Mouse (Mus musculus): ENCODE measurements at regions not wholly inside any gene's neighbourhood (a gene's known extent, or its start where the extent isn't known, plus 50 kb on each side); places are given as distances from the start of the nearest gene placed in this dataset.

DNA sequence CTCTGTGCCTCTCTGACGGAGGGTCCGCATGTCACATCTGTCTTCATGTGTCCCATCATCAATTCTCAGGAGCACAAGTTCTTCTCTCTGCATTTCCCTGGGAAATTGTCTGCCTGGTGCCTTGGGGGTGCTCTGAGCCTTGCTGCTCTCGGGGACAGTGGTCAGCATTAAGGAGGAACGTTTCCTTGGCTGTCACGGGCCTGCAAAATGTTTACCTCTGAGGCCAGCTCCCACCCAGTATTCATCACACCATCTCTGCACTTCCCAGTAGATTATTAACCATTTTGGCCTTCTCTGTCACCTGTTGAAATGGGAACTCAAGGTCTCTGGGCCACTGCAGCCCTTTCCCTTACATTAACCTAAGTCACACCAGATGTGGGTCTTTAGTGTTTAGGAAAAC, 219.8 kb upstream of the Spag17 start:
- Histone ChIP-seq H3K4me1 (ENCODE audit: control insufficient read depth, insufficient read depth, low read length) (no peaks in the 10 kb centered on the region), H3K27me3 (ENCODE audit: control insufficient read depth, insufficient read depth, low read length) (no peaks in the 10 kb centered on the region), H3K27ac (ENCODE audit: low read length) (no peak overlapping the region), H3K4me2 (ENCODE audit: low read depth, low read length) (no peak overlapping the region), H3K36me3 (ENCODE audit: control insufficient read depth, insufficient read depth) (no peaks in the 10 kb centered on the region), H3K9me3 (replicated peaks; ENCODE audit: control insufficient read depth, low read length) (no peaks in the 10 kb centered on the region), H3K4me3 (ENCODE audit: low read length) (no peak overlapping the region), H3K9ac (ENCODE audit: low read length) (no peak overlapping the region)
- ATAC-seq (replicated peaks; ENCODE audit: extremely low read depth, insufficient read depth, low FRiP score), result no peak
- WGBS, result 71% methylated on average over 5 of the region's 5 CpGs

DNA sequence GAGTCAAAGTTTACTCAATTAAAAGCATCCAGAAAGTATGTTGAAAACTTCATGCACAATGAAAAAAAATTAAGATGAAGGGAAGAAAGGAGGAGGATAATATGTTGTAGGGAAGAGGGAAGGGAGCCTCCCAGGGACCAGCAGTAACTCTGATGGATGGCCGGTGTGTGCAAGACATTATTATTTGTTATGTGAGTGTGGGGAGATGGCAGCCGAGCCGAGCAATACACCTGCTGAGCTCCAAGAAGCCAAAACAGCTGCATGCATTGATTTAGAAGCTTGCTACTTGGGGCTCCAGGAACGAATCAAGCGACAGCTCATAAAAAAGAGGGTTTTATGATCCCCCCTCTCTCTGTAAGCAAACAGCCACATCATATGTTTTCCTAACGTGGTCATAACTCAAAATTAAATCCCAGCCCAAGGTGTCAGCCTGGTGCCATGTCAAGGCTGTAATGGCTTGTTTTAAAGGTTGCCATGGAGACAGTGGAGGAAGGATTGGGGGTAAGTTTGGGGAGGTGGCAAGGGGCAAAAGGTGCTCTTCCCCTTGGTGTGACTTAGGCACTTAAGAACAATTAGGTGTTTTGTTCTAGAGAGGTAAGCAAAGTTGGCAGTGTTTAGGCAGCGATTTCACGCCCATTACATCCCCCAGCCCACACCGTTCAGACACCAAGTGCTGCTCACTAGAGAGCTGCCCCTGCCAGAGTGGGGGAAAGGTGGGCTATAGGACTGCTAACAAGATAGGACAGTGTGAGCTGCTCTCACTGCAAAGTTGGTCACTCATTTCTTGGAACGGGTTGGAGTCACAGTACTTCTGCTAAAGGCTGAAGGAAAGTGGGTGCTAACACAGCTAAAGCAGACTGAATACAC, 219.1 kb upstream of the Spag17 start:
- H3K27ac ChIP-seq (ENCODE audit: low read length), result no peak overlapping the region
- no peaks in the 10 kb centered on the region for H3K9me3 ChIP-seq (replicated peaks; ENCODE audit: control insufficient read depth, low read length)
- H3K36me3 ChIP-seq (ENCODE audit: control insufficient read depth, insufficient read depth), result no peaks in the 10 kb centered on the region
- no peaks in the 10 kb centered on the region for H3K27me3 ChIP-seq (ENCODE audit: control insufficient read depth, insufficient read depth, low read length)
- no peak for ATAC-seq (replicated peaks; ENCODE audit: extremely low read depth, insufficient read depth, low FRiP score)
- no peak overlapping the region for H3K4me3 ChIP-seq (ENCODE audit: low read length)
- no peaks in the 10 kb centered on the region for H3K4me1 ChIP-seq (ENCODE audit: control insufficient read depth, insufficient read depth, low read length)
- no peak overlapping the region for H3K4me2 ChIP-seq (ENCODE audit: low read depth, low read length)
- WGBS, result 52% methylated on average over 10 of the region's 10 CpGs
- no peak overlapping the region for H3K9ac ChIP-seq (ENCODE audit: low read length)

DNA sequence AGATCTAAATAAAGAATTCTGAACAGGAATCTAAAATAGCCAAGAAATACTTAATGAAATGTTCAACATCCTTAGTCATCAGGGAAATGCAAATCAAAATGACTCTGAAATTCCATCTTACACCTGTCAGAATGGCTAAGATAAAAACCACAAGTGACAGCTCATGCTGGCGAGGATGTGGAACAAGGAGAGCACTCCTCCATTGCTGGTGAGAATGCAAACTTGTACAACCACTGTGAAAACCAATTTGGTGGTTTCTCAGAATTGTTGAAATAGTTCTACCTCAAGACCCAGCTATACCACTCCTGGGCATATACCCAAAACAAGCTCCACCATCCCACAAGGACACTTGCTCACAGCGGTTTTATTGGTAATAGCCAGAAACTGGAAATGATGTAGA, 211.1 kb upstream of the Spag17 start:
- Histone ChIP-seq H3K9me3 (replicated peaks; ENCODE audit: control insufficient read depth, low read length) (no peaks in the 10 kb centered on the region), H3K27ac (ENCODE audit: low read length) (no peak overlapping the region), H3K4me1 (ENCODE audit: control insufficient read depth, insufficient read depth, low read length) (no peaks in the 10 kb centered on the region), H3K4me2 (ENCODE audit: low read depth, low read length) (no peak overlapping the region), H3K4me3 (ENCODE audit: low read length) (no peak overlapping the region), H3K9ac (ENCODE audit: low read length) (no peak overlapping the region), H3K27me3 (ENCODE audit: control insufficient read depth, insufficient read depth, low read length) (no peaks in the 10 kb centered on the region), H3K36me3 (ENCODE audit: control insufficient read depth, insufficient read depth) (no peaks in the 10 kb centered on the region)
- no peak for ATAC-seq (replicated peaks; ENCODE audit: extremely low read depth, insufficient read depth, low FRiP score)
- 77% methylated on average over 2 of the region's 2 CpGs for WGBS

DNA sequence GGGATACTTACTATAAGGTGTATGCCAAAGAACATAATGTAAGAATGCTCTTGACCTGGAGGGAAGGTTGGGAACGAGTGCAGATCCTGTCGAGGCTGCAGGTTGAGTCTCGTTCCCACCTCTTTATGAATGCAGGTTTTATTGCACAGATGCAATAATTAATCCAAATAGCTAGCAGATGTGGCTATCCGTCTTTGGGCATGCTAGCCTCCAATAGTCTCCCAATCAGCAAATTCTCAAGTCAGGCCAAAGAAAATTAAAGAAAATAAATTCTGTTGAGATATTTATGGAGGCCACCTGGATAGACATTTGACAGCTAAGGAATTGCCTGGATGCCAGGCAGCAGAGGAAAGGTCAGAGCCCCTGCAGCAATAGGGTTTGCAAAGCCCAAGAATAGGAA, 175.7 kb upstream of the Spag17 start:
- Histone ChIP-seq H3K9ac (ENCODE audit: low read length) (no peak overlapping the region), H3K4me3 (ENCODE audit: low read length) (no peak overlapping the region), H3K4me2 (ENCODE audit: low read depth, low read length) (no peak overlapping the region), H3K36me3 (ENCODE audit: control insufficient read depth, insufficient read depth) (no peaks in the 10 kb centered on the region), H3K27ac (ENCODE audit: low read length) (no peak overlapping the region), H3K27me3 (ENCODE audit: control insufficient read depth, insufficient read depth, low read length) (no peaks in the 10 kb centered on the region), H3K4me1 (ENCODE audit: control insufficient read depth, insufficient read depth, low read length) (no peaks in the 10 kb centered on the region), H3K9me3 (replicated peaks; ENCODE audit: control insufficient read depth, low read length) (no peaks in the 10 kb centered on the region)
- 77% methylated on average over 4 of the region's 4 CpGs for WGBS
- no peak for ATAC-seq (replicated peaks; ENCODE audit: extremely low read depth, insufficient read depth, low FRiP score)

DNA sequence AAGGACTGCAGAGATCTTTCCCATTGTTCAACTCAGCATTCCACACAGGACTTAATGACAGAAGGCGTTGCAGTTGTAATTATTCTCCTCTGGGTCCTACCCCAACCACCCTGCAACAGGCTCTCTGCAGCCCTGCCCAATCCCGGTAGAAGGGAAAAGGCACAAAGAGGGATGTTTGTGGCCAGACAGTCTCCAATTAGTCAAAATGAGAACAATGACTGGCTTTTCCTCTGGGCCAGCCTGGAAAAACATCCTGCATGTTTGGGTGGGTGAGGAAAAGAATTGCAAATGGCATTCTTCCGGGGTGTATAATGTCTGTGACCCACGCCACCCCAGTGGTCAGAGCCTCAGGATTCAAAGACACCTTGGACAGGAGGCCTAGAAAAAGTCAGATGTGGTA, 168.8 kb upstream of the Spag17 start:
- no peaks in the 10 kb centered on the region for H3K36me3 ChIP-seq (ENCODE audit: control insufficient read depth, insufficient read depth)
- H3K27me3 ChIP-seq (ENCODE audit: control insufficient read depth, insufficient read depth, low read length), result no peaks in the 10 kb centered on the region
- no peak overlapping the region for H3K4me3 ChIP-seq (ENCODE audit: low read length)
- no peak overlapping the region for H3K27ac ChIP-seq (ENCODE audit: low read length)
- no peak for ATAC-seq (replicated peaks; ENCODE audit: extremely low read depth, insufficient read depth, low FRiP score)
- no peaks in the 10 kb centered on the region for H3K4me1 ChIP-seq (ENCODE audit: control insufficient read depth, insufficient read depth, low read length)
- WGBS, result 48% methylated on average over 4 of the region's 4 CpGs
- no peaks in the 10 kb centered on the region for H3K9me3 ChIP-seq (replicated peaks; ENCODE audit: control insufficient read depth, low read length)
- no peak overlapping the region for H3K4me2 ChIP-seq (ENCODE audit: low read depth, low read length)
- H3K9ac ChIP-seq (ENCODE audit: low read length), result no peak overlapping the region

DNA sequence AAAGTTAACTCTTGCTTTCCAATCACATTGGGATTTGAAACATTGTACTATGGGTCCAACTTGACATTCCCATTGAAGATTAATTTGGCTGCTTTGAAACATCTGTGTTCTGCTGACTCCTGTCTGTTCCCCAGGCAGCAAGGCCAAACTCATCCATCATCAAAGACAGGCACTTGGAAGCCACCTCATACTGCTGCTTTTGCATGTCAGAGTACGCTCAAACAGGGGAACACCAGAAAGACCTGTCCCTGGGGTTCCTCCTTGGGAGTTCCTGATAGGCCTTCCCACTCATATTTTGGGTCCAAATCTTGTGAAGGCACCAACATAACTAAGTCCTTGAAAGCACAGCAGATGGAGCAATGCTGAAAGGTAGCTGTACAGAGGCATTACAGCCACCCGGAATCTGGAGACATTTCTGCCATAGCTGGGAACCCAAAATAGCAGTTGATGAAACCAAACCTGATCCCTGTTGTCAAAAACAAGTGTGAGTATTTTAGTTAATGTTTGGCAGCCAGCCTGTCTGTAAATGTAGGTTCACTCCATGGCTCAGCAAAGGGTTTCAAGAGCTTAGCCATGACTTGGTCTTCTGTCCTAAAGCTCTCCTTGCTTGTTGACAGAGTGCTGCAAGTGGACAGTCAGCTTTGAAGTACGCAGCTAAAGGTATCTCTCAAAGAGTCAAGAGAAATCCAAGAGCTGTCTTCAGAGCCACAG, 147.0 kb upstream of the Spag17 start:
- H3K4me1 ChIP-seq (ENCODE audit: control insufficient read depth, insufficient read depth, low read length), result peaks cover 9% of the 10 kb centered on the region
- H3K9ac ChIP-seq (ENCODE audit: low read length), result no peak overlapping the region
- peak overlapping the region; percentile 61 for H3K27ac ChIP-seq (ENCODE audit: low read length)
- H3K4me3 ChIP-seq (ENCODE audit: low read length), result no peak overlapping the region
- H3K4me2 ChIP-seq (ENCODE audit: low read depth, low read length), result no peak overlapping the region
- H3K27me3 ChIP-seq (ENCODE audit: control insufficient read depth, insufficient read depth, low read length), result no peaks in the 10 kb centered on the region; the same call in 1 of the 2 replicates
- no peaks in the 10 kb centered on the region for H3K9me3 ChIP-seq (replicated peaks; ENCODE audit: control insufficient read depth, low read length)
- peak; percentile 58 for ATAC-seq (replicated peaks; ENCODE audit: extremely low read depth, insufficient read depth, low FRiP score)
- H3K36me3 ChIP-seq (ENCODE audit: control insufficient read depth, insufficient read depth), result no peaks in the 10 kb centered on the region
- 41% methylated on average over 3 of the region's 3 CpGs for WGBS

DNA sequence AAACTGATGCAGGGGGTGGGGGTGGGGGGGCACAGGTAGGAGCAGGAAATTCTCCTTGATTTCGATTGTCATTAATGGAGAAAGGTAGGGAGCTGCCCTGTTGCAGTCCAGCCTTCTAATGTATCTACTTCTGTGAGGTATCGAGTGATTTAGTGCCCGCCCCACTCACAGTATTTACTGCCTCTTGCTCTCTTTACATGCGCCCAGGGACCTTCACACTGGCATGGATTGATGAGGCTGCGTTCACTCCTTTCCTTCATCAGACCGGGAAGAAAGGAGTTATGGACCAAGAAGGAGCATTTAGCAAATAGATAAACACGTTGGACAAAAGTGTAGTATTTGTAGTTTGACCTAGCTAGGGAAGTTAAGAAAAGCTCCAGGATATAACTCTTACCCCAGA, 145.6 kb upstream of the Spag17 start:
- WGBS, result 74% methylated on average over 7 of the region's 7 CpGs

DNA sequence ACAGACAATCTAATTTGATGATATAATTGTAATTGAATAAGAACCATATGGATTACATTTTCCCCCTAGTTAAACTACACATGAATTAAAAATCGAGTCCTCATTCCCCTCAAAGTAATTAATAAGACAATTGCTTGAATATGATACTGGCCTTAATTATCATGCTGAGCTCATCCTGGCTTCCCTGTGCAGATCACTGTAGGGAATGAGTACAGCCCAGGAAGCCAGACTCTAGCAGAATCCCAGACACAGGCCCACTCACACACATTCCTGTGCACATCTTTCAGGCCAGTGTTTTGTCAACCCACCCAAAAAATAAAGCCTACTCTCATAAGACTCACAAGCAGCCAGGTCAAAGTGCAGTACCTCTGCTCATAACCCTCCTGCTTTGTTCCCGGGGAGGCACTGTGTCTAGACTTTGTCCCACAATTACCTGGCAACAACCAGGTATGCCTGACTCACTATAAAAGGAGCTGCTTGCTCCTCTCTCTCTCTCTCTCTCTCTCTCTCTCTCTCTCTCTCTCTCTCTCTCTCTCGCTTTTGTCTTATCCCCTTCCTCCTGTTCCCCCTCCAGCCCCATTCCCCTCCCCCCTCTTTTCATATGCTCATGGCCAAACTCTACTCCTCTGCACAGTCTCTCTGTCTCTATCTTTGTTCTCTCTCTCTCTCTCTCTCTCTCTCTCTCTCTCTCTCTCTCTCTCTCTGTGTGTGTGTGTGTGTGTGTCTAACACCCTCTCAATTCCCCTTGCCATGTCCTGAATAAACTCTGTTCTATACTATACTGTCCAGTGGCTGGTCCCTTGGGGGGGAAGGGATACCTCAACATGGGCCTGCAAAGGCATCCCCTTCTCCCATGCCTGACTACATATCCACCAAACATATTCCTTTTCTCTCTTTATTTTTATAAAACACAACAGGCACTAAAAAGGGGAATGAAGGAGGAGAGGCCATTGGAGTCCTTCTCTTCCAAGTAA, 143.7 kb upstream of the Spag17 start:
- H3K4me3 ChIP-seq (ENCODE audit: low read length), result no peak overlapping the region
- no peaks in the 10 kb centered on the region; the same call in 1 of the 2 replicates for H3K27me3 ChIP-seq (ENCODE audit: control insufficient read depth, insufficient read depth, low read length)
- H3K9me3 ChIP-seq (replicated peaks; ENCODE audit: control insufficient read depth, low read length), result no peaks in the 10 kb centered on the region
- no peak for ATAC-seq (replicated peaks; ENCODE audit: extremely low read depth, insufficient read depth, low FRiP score)
- peaks cover 7% of the 10 kb centered on the region for H3K4me1 ChIP-seq (ENCODE audit: control insufficient read depth, insufficient read depth, low read length)
- WGBS, result 63% methylated on average over 3 of the region's 3 CpGs
- H3K9ac ChIP-seq (ENCODE audit: low read length), result no peak overlapping the region
- no peak overlapping the region for H3K27ac ChIP-seq (ENCODE audit: low read length)
- H3K4me2 ChIP-seq (ENCODE audit: low read depth, low read length), result no peak overlapping the region
- H3K36me3 ChIP-seq (ENCODE audit: control insufficient read depth, insufficient read depth), result no peaks in the 10 kb centered on the region

More for the DNA sequence above, 145.6 kb upstream of the Spag17 start:
- Histone ChIP-seq H3K4me3 (ENCODE audit: low read length) (no peak overlapping the region), H3K27me3 (ENCODE audit: control insufficient read depth, insufficient read depth, low read length) (no peaks in the 10 kb centered on the region; the same call in 1 of the 2 replicates), H3K36me3 (ENCODE audit: control insufficient read depth, insufficient read depth) (no peaks in the 10 kb centered on the region), H3K9me3 (replicated peaks; ENCODE audit: control insufficient read depth, low read length) (no peaks in the 10 kb centered on the region), H3K4me1 (ENCODE audit: control insufficient read depth, insufficient read depth, low read length) (peaks cover 9% of the 10 kb centered on the region), H3K9ac (ENCODE audit: low read length) (no peak overlapping the region), H3K27ac (ENCODE audit: low read length) (no peak overlapping the region), H3K4me2 (ENCODE audit: low read depth, low read length) (no peak overlapping the region)
- no peak for ATAC-seq (replicated peaks; ENCODE audit: extremely low read depth, insufficient read depth, low FRiP score)

Data from heart, embryonic 16.5 days (tissue).